Mouse (Mus musculus) MEL (cell line): ENCODE measurements at regions not wholly inside any gene's neighbourhood (a gene's known extent, or its start where the extent isn't known, plus 50 kb on each side); places are given as distances from the start of the nearest gene placed in this dataset.

Experiments used
- DNase-seq: peaks from one replicate; pipeline ENCODE4 v3.0.0; 2011; ENCODE audit warnings: low read depth, low spot score
- H3K27ac ChIP-seq: 2 replicates; pipeline ENCODE4 v1.5.1; 2012; ENCODE audit warnings: low read depth, mild to moderate bottlenecking, control low read depth, low read length, moderate library complexity; ENCODE audit not compliant: control insufficient read depth
- H3K27me3 ChIP-seq, 2 experiments: fragments of 150-350 bp in 1 of 2; sonication (generic) in 1 of 2; 2 replicates each; pipeline ENCODE4 v1.6.1; 2012; ENCODE audit warnings: low read length in 2 of 2, mild to moderate bottlenecking in 2 of 2, improper control_type of control experiment in 1 of 2, moderate library complexity in 1 of 2; ENCODE audit not compliant: insufficient read depth in 2 of 2, control insufficient read depth in 1 of 2
- H3K36me3 ChIP-seq, 2 experiments: 2 replicates each; pipeline ENCODE4 v1.6.1; 2012 to 2014; ENCODE audit warnings: low read length in 2 of 2, improper control_type of control experiment in 1 of 2, inconsistent platforms in 1 of 2, mild to moderate bottlenecking in 1 of 2; ENCODE audit not compliant: insufficient read depth in 2 of 2, control insufficient read depth in 1 of 2
- H3K4me1 ChIP-seq, 2 experiments: fragments of 150-350 bp in 1 of 2; sonication (generic) in 1 of 2; 2 replicates each; pipeline ENCODE4 v1.6.1; 2012; ENCODE audit warnings: low read length in 2 of 2, improper control_type of control experiment in 1 of 2, mild to moderate bottlenecking in 1 of 2; ENCODE audit not compliant: insufficient read depth in 2 of 2, control insufficient read depth in 1 of 2
- H3K4me3 ChIP-seq, 2 experiments: fragments of 150-350 bp in 1 of 2; sonication (generic) in 1 of 2; 2 replicates each; pipeline ENCODE4 v1.5.1; 2012; ENCODE audit warnings: low read depth in 2 of 2, low read length in 2 of 2, mild to moderate bottlenecking in 2 of 2, moderate library complexity in 2 of 2, control low read depth in 1 of 2, improper control_type of control experiment in 1 of 2; ENCODE audit not compliant: control insufficient read depth in 1 of 2, insufficient read depth in 1 of 2
- H3K79me2 ChIP-seq: 2 replicates; pipeline ENCODE4 v1.6.1; 2012; ENCODE audit warnings: mild to moderate bottlenecking, low read length, moderate library complexity; ENCODE audit not compliant: control insufficient read depth, poor library complexity, insufficient read depth
- H3K9ac ChIP-seq: 2 replicates; pipeline ENCODE4 v1.6.1; 2012; ENCODE audit warnings: low read depth, mild to moderate bottlenecking, control low read depth, low read length, moderate library complexity; ENCODE audit not compliant: control insufficient read depth, poor library complexity, severe bottlenecking
- H3K9me3 ChIP-seq: fragments of 150-350 bp; sonication (generic); replicated peaks from 2 replicates; pipeline ENCODE4 v1.6.1; 2012; ENCODE audit warnings: mild to moderate bottlenecking, low read length, improper control_type of control experiment, moderate library complexity; ENCODE audit not compliant: insufficient read depth
- BHLHE40 ChIP-seq: IDR thresholded peaks from 2 replicates; pipeline ENCODE4 v1.6.1; 2012; ENCODE audit warnings: low read depth, mild to moderate bottlenecking, inconsistent platforms, low read length, improper control_type of control experiment, borderline replicate concordance
- CHD2 ChIP-seq: IDR thresholded peaks from 2 replicates; pipeline ENCODE4 v1.6.1; 2011; ENCODE audit warnings: low read length, improper control_type of control experiment
- E2F4 ChIP-seq: IDR thresholded peaks from 2 replicates; pipeline ENCODE4 v1.6.1; 2011; ENCODE audit warnings: low read depth, low read length, improper control_type of control experiment, borderline replicate concordance
- GABPA ChIP-seq: IDR thresholded peaks from 2 replicates; pipeline ENCODE4 v1.6.1; 2012; ENCODE audit warnings: low read depth, mild to moderate bottlenecking, inconsistent platforms, low read length, improper control_type of control experiment, moderate library complexity
- GATA1 ChIP-seq: IDR thresholded peaks from 2 replicates; pipeline ENCODE4 v1.6.1; 2011; ENCODE audit warnings: low read depth, low read length, improper control_type of control experiment
- HCFC1 ChIP-seq: IDR thresholded peaks from 2 replicates; pipeline ENCODE4 v1.6.1; 2012; ENCODE audit warnings: low read depth, mild to moderate bottlenecking, inconsistent platforms, low read length, improper control_type of control experiment, moderate library complexity
- KAT2A ChIP-seq: conservative IDR thresholded peaks from 2 replicates; pipeline ENCODE4 v1.6.1; 2012; ENCODE audit warnings: low read depth, low read length, improper control_type of control experiment, inconsistent platforms
- MAFK ChIP-seq: IDR thresholded peaks from 2 replicates; pipeline ENCODE4 v1.6.1; 2011; ENCODE audit warnings: low read depth, mild to moderate bottlenecking, low read length, improper control_type of control experiment, borderline replicate concordance
- MAZ ChIP-seq: IDR thresholded peaks from 2 replicates; pipeline ENCODE4 v1.6.1; 2012; ENCODE audit warnings: low read depth, mild to moderate bottlenecking, inconsistent platforms, low read length, improper control_type of control experiment
- MEF2A ChIP-seq: IDR thresholded peaks from 2 replicates; pipeline ENCODE4 v1.6.1; 2014; ENCODE audit warnings: low read depth, mild to moderate bottlenecking, inconsistent platforms, low read length, improper control_type of control experiment; ENCODE audit not compliant: poor library complexity, insufficient replicate concordance, severe bottlenecking; ENCODE audit errors: extremely low read depth
- MXI1 ChIP-seq: IDR thresholded peaks from 2 replicates; pipeline ENCODE4 v1.6.1; 2011; ENCODE audit warnings: mild to moderate bottlenecking, low read depth, low read length, improper control_type of control experiment
- MYC ChIP-seq: IDR thresholded peaks from 2 replicates; pipeline ENCODE4 v1.6.1; 2011; ENCODE audit warnings: low read depth, mild to moderate bottlenecking, low read length, improper control_type of control experiment, moderate library complexity
- NELFE ChIP-seq: IDR thresholded peaks from 2 replicates; pipeline ENCODE4 v1.6.1; 2011; ENCODE audit warnings: low read depth, low read length, improper control_type of control experiment
- NRF1 ChIP-seq: IDR thresholded peaks from 2 replicates; pipeline ENCODE4 v1.6.1; 2014; ENCODE audit warnings: low read depth, mild to moderate bottlenecking, inconsistent platforms, low read length, improper control_type of control experiment, moderate library complexity; ENCODE audit not compliant: poor library complexity, insufficient read depth, severe bottlenecking
- POLR2A ChIP-seq, 2 experiments: IDR thresholded peaks; 2 replicates each; pipeline ENCODE4 v1.6.1; 2011 to 2012; ENCODE audit warnings: low read length in 2 of 2, mild to moderate bottlenecking in 2 of 2, control low read depth in 1 of 2, improper control_type of control experiment in 1 of 2, low read depth in 1 of 2, moderate library complexity in 1 of 2; ENCODE audit not compliant: control insufficient read depth in 1 of 2, insufficient read depth in 1 of 2, poor library complexity in 1 of 2
- RAD21 ChIP-seq: IDR thresholded peaks from 2 replicates; pipeline ENCODE4 v1.6.1; 2011; ENCODE audit warnings: mild to moderate bottlenecking, low read depth, low read length, improper control_type of control experiment
- RCOR1 ChIP-seq: IDR thresholded peaks from 2 replicates; pipeline ENCODE4 v1.6.1; 2012; ENCODE audit warnings: low read depth, mild to moderate bottlenecking, inconsistent platforms, low read length, improper control_type of control experiment
- SIN3A ChIP-seq: IDR thresholded peaks from 2 replicates; pipeline ENCODE4 v1.6.1; 2012; ENCODE audit warnings: low read length, improper control_type of control experiment, inconsistent platforms
- SMC3 ChIP-seq: IDR thresholded peaks from 2 replicates; pipeline ENCODE4 v1.6.1; 2011; ENCODE audit warnings: low read depth, low read length, improper control_type of control experiment
- TBP ChIP-seq: IDR thresholded peaks from 2 replicates; pipeline ENCODE4 v1.8.0; 2011; ENCODE audit warnings: low read depth, low read length, improper control_type of control experiment
- USF1 ChIP-seq: IDR thresholded peaks from 2 replicates; pipeline ENCODE4 v1.6.1; 2014; ENCODE audit warnings: low read depth, mild to moderate bottlenecking, inconsistent platforms, low read length, improper control_type of control experiment, moderate library complexity

- TF ChIP-seq NELFE (no peak), MXI1 (no peak), MEF2A (no peak), MYC (no peak), RCOR1 (no peak), E2F4 (no peak), BHLHE40 (no peak), HCFC1 (no peak), TBP (no peak), USF1 (no peak), SIN3A (no peak), NRF1 (no peak), RAD21 (no peak), MAZ (no peak), GATA1 (no peak)
- no peak for DNase-seq
- Histone ChIP-seq H3K9ac (no peak overlapping the region), H3K36me3 (no peaks in the 10 kb centered on the region), H3K4me3 (no peak overlapping the region), H3K4me1 (no peaks in the 10 kb centered on the region), H3K9me3 (no peaks in the 10 kb centered on the region), H3K79me2 (no peaks in the 10 kb centered on the region), H3K27ac (no peak overlapping the region), H3K27me3 (no peaks in the 10 kb centered on the region)
Measured at GRCm38 (mm10) chr9:94358150-94358549, 179.7 kb downstream of the 1190002N15Rik start.

- Histone ChIP-seq H3K4me1 (no peaks in the 10 kb centered on the region), H3K27ac (no peak overlapping the region), H3K27me3 (no peaks in the 10 kb centered on the region), H3K36me3 (no peaks in the 10 kb centered on the region), H3K9me3 (no peaks in the 10 kb centered on the region), H3K4me3 (no peak overlapping the region), H3K79me2 (no peaks in the 10 kb centered on the region), H3K9ac (no peak overlapping the region)
- TF ChIP-seq GABPA (no peak), KAT2A (no peak), SIN3A (no peak), CHD2 (no peak), SMC3 (no peak), MAFK (no peak), POLR2A (IDR thresholded peaks at IDR 0.05; ENCODE audit: control insufficient read depth in 1 of 2, insufficient read depth in 1 of 2, low read depth in 1 of 2, low read length in 2 of 2, poor library complexity in 1 of 2) (no peak)
- DNase-seq = no peak
Measured at GRCm38 (mm10) chr9:94342011-94342410, 195.9 kb downstream of the 1190002N15Rik start.
